Mouse (Mus musculus) small intestine, adult 2 months (tissue): ENCODE measurements around the gene Nr2f6.

ENCODE experiments used
- CTCF ChIP-seq: fragments of 200-500 bp; IDR thresholded peaks from 2 replicates; pipeline ENCODE4 v1.5.1; 2012; ENCODE audit warnings: low read depth, mild to moderate bottlenecking, control low read depth, inconsistent platforms, low read length, moderate library complexity, mixed read lengths; ENCODE audit not compliant: insufficient replicate concordance, insufficient read length; ENCODE audit errors: extremely low read depth
- POLR2A ChIP-seq: fragments of 200-500 bp; IDR thresholded peaks from 2 replicates; pipeline ENCODE4 v1.6.1; 2012; ENCODE audit warnings: low read depth, mild to moderate bottlenecking, control low read depth, inconsistent platforms, low read length, moderate library complexity

GRCm38 (mm10) chr8:71346581-71346980 lies 35.2 kb downstream of the Nr2f6 start:
- TF ChIP-seq CTCF (no peak), POLR2A (no peak)
